Mouse (Mus musculus): ENCODE measurements around the gene Bcl2l10.

GRCm38 (mm10) chr9:75376428-75376827 is 28.9 kb downstream of the Bcl2l10 start:
- TF ChIP-seq CTCF (IDR thresholded peaks at IDR 0.05; ENCODE audit: borderline replicate concordance, control insufficient read depth, extremely low read depth, insufficient read depth, low read length, poor library complexity), result no peak
- no peak for TF ChIP-seq POLR2A (IDR thresholded peaks at IDR 0.05; ENCODE audit: control insufficient read depth, extremely low read depth, insufficient read depth, low read length, poor library complexity)

Data from thymus, adult 2 months (tissue).